Mouse (Mus musculus) limb, embryonic 14.5 days (tissue): Measurements from ENCODE around the gene Dbh. TPM values are rescaled to one million over a fixed set of nuclear protein-coding genes. Genes with fewer than 3 reads are reported as not detected.

Experiments used
- ATAC-seq: fragments of 200-750 bp; cut with Nextera tagmentation; 2 replicates; pipeline ENCODE4 v1.8.0; 2017; ENCODE audit warnings: low read depth, moderate number of reproducible peaks, moderate TSS enrichment; ENCODE audit not compliant: low FRiP score
- DNase-seq: peaks from one replicate; pipeline ENCODE4 v3.0.0-alpha.2; 2015; ENCODE audit warnings: low spot score
- H3K27ac ChIP-seq: fragments of 300-500 bp; sonication (generic); replicated peaks from 2 replicates; pipeline ENCODE4 v1.5.1; 2014; ENCODE audit warnings: low read depth, mild to moderate bottlenecking, low read length, moderate library complexity, mixed read lengths
- H3K27me3 ChIP-seq: fragments of 300-500 bp; sonication (generic); 2 replicates; pipeline ENCODE4 v1.6.1; 2014; ENCODE audit warnings: low read length, mixed read lengths; ENCODE audit not compliant: control insufficient read depth, insufficient read depth
- H3K36me3 ChIP-seq: fragments of 300-500 bp; sonication (generic); 2 replicates; pipeline ENCODE4 v1.6.1; 2014; ENCODE audit warnings: mild to moderate bottlenecking, low read length, moderate library complexity, mixed read lengths; ENCODE audit not compliant: control insufficient read depth, insufficient read depth
- H3K4me1 ChIP-seq: fragments of 300-500 bp; sonication (generic); 2 replicates; pipeline ENCODE4 v1.6.1; 2014; ENCODE audit warnings: antibody characterized with exemption, low read length, mixed read lengths; ENCODE audit not compliant: control insufficient read depth, insufficient read depth
- H3K4me2 ChIP-seq: fragments of 300-500 bp; sonication (generic); replicated peaks from 2 replicates; pipeline ENCODE4 v1.6.1; 2014; ENCODE audit warnings: low read depth, mild to moderate bottlenecking, low read length, moderate library complexity; ENCODE audit not compliant: severe bottlenecking
- H3K4me3 ChIP-seq: fragments of 300-500 bp; sonication (generic); replicated peaks from 2 replicates; pipeline ENCODE4 v1.5.1; 2014; ENCODE audit warnings: low read length
- H3K9ac ChIP-seq: fragments of 300-500 bp; sonication (generic); 2 replicates; pipeline ENCODE4 v1.6.1; 2014; ENCODE audit warnings: mild to moderate bottlenecking, low read depth, low read length, moderate library complexity; ENCODE audit not compliant: severe bottlenecking
- H3K9me3 ChIP-seq: fragments of 300-500 bp; sonication (generic); 2 replicates; pipeline ENCODE4 v1.6.1; 2016; ENCODE audit warnings: low read length; ENCODE audit not compliant: control insufficient read depth
- POLR2A ChIP-seq: fragments of 200-500 bp; IDR thresholded peaks from 2 replicates; pipeline ENCODE4 v1.8.0; 2012; ENCODE audit warnings: inconsistent platforms, mild to moderate bottlenecking, moderate library complexity, borderline replicate concordance; ENCODE audit not compliant: insufficient read depth, insufficient read length; ENCODE audit errors: extremely low read depth
- WGBS: fragments of 180-500 bp; shearing (Covaris S2); extraction: QIAGEN DNeasy Blood & Tissue Kit; methylation state at CpG from one replicate; pipeline ENCODE4 v1.1.7; 2014; 5-methylcytosine and 5-hydroxymethylcytosine counted together
- polyA plus RNA-seq, 2 experiments: library from polyadenylated mRNA; depleted of rRNA in 1 of 2; stranded (reverse) in 1 of 2; unstranded in 1 of 2; fragments of >200 nt; fragmentation: Nextera tagmentation in 1 of 2; extraction: Ambion mirVana in 1 of 2; gene quantifications; 2 replicates each; pipeline versions ENCODE4 v1.2.1 to v1.2.3; 2012 to 2014

The Dbh gene
- polyA plus RNA-seq, 2 experiments = 1.6 to 2.2 TPM

GRCm38 (mm10) chr2:27162656-27163055 is 2.4 kb upstream of the Dbh start:
- no peaks in the 10 kb centered on the region for H3K27me3 ChIP-seq
- H3K4me2 ChIP-seq = no peak overlapping the region
- no peak for TF ChIP-seq POLR2A
- WGBS = 40% methylated on average over 11 of the region's 11 CpGs
- H3K4me1 ChIP-seq = peaks cover 9% of the 10 kb centered on the region
- DNase-seq (no peak), ATAC-seq (no peak)
- no peaks in the 10 kb centered on the region for H3K9me3 ChIP-seq
- no peak overlapping the region for H3K9ac ChIP-seq
- H3K36me3 ChIP-seq = no peaks in the 10 kb centered on the region
- no peak overlapping the region for H3K27ac ChIP-seq
- no peak overlapping the region for H3K4me3 ChIP-seq

GRCm38 (mm10) chr2:27163851-27164250 is 1.2 kb upstream of the Dbh start:
- Histone ChIP-seq H3K9ac (no peak overlapping the region), H3K36me3 (no peaks in the 10 kb centered on the region), H3K27ac (no peak overlapping the region), H3K4me1 (peaks cover 9% of the 10 kb centered on the region), H3K4me3 (no peak overlapping the region), H3K9me3 (no peaks in the 10 kb centered on the region), H3K27me3 (no peaks in the 10 kb centered on the region), H3K4me2 (no peak overlapping the region)
- WGBS = 61% methylated on average over 5 of the region's 5 CpGs
- DNase-seq (no peak), ATAC-seq (no peak)
- no peak for TF ChIP-seq POLR2A

- Histone ChIP-seq H3K4me1 (peaks cover 9% of the 10 kb centered on the region), H3K36me3 (no peaks in the 10 kb centered on the region), H3K4me2 (no peak overlapping the region), H3K27me3 (no peaks in the 10 kb centered on the region), H3K27ac (no peak overlapping the region), H3K9me3 (no peaks in the 10 kb centered on the region), H3K4me3 (no peak overlapping the region), H3K9ac (no peak overlapping the region)
- no peak for TF ChIP-seq POLR2A
- DNase-seq (no peak), ATAC-seq (no peak)
- WGBS = 82% methylated on average over 2 of the region's 2 CpGs
Measured at GRCm38 (mm10) chr2:27166074-27166473, 1.0 kb downstream of the Dbh start.

- H3K27ac ChIP-seq = no peak overlapping the region
- H3K4me2 ChIP-seq = no peak overlapping the region
- ATAC-seq = no peak
- H3K27me3 ChIP-seq = no peaks in the 10 kb centered on the region
- no peak for DNase-seq
- WGBS = 18% methylated on average over 2 of the region's 2 CpGs
- no peaks in the 10 kb centered on the region for H3K9me3 ChIP-seq
- peaks cover 9% of the 10 kb centered on the region for H3K4me1 ChIP-seq
- no peaks in the 10 kb centered on the region for H3K36me3 ChIP-seq
- H3K9ac ChIP-seq = peak overlapping the region; percentile 16; the same call in 1 of the 2 replicates
- no peak overlapping the region for H3K4me3 ChIP-seq
- no peak for TF ChIP-seq POLR2A
Measured at GRCm38 (mm10) chr2:27166999-27167398, 2.0 kb downstream of the Dbh start.

- H3K27ac ChIP-seq = no peak overlapping the region
- H3K4me3 ChIP-seq = no peak overlapping the region
- H3K9me3 ChIP-seq = no peaks in the 10 kb centered on the region
- no peaks in the 10 kb centered on the region for H3K27me3 ChIP-seq
- no peak overlapping the region for H3K4me2 ChIP-seq
- TF ChIP-seq POLR2A = no peak
- 75% methylated on average over 2 of the region's 2 CpGs for WGBS
- no peaks in the 10 kb centered on the region for H3K36me3 ChIP-seq
- ATAC-seq = no peak
- no peak for DNase-seq
- no peaks in the 10 kb centered on the region; the same call in 1 of the 2 replicates for H3K4me1 ChIP-seq
- H3K9ac ChIP-seq = no peak overlapping the region
Measured at GRCm38 (mm10) chr2:27174242-27174641, 9.2 kb downstream of the Dbh start.
